Mouse (Mus musculus) lung, postnatal 10 days (tissue): ENCODE data around the gene 2610528A11Rik.
"Not testable (repeated sequence)": the region's sequence is repeated elsewhere in the genome, so short reads cannot be mapped to it uniquely, and the experiment has no call there.

Source experiments
- DNase-seq: peaks from one replicate; pipeline ENCODE4 v3.0.0; 2021

The 2610528A11Rik gene

DNA sequence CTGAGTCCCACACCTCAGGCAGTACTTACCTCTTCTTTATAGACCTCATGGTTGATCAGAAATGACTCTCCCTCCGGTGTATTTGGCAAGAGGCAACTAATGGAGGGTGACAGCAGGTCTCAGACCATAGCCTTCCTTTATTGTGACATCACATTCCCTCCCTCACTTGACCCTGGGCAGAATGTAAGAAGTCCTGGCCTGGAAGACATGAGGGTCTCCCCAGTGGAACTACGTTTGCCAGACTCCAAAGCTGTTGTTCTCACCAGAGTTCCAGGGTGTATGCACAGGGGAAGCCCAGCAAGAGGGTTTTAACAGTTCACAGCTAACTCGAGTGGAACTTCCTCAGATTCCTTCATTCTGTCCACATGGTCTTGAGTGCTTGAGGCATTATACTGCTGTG, at the start of gene 2610528A11Rik:
Gene 2610528A11Rik (minus strand): TSS at position 101 of the 400 bp plus-strand sequence.
- DNase-seq = no peak

DNA sequence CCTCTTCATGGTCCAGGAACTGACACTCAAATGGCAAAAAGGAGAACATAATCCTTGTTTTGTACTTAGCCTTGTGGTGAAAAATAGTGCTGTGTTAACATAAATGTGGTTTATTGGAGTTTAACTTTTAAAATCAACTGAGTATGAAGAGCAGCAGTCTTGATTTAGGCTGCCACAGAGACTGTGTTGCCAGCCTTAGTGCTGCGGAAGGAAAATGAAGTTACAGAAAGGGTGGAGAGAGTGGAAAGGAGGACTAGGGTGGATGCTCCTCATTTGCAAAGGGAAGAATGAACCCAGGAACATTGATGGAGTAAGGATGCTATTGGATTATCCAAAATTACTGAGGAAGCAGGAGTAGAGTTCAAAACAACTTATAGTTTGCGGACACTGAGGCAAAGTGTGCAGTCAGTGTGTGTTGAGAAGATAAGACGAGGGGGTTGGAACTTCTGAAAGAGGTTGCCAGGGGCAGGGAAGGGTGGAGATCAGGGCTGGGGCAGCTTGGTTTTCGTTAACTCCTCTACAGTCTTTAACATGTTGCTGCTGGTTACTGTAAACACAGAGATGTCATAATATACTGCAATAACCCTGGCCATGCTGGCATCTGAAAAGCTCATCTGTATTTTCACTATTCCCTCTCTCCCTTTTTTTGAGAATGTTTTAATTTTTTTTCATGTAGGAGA, 49.6 kb upstream of the 2610528A11Rik start:
- DNase-seq = no peak

GRCm38 (mm10) chr14:37154391-37154790, 40.6 kb upstream of the 2610528A11Rik start:
- DNase-seq = no peak

- DNase-seq = no peak
Observed at GRCm38 (mm10) chr14:37139051-37139710, 25.4 kb upstream of the 2610528A11Rik start.

DNA sequence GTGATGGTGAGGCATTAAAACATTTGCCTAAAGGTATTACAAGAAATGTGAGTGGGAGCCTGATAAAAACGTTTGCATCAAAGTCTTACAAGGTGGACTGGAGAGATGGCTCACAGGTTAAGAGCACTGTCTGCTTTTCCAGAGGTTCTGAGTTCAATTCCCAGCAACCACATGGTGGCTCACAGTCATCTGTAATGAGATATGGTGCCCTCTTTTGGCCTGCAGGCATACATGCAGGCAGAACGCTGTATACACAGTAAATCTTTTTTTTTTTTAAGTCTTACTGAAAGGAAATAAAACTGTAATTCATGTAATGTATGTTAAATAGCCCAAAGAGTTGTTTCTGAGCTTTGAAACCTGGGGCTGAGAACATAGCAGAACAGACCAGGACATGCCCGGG, 23.8 kb upstream of the 2610528A11Rik start:
- not testable (repeated sequence) for DNase-seq

GRCm38 (mm10) chr14:37136110-37136509, 22.3 kb upstream of the 2610528A11Rik start:
- no peak for DNase-seq

DNA sequence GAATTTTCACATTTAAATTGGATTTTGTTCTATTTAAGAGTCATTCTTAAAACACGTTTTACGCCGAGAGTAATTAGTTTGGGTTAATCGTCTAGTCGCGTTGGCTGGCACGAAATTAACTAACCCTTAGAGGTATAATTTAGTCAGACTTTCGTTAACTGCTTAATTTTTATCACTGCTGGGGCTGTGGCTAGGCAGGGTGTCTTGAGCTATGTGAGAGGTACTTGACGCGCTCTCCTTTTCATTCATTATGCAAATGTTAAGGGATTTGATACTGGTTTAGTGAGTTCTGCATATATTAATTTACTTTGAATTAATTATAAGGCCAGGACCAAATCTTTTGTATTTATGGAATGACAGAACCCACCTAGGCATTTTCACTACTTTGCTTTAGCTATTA, 21.8 kb upstream of the 2610528A11Rik start:
- DNase-seq = no peak

DNA sequence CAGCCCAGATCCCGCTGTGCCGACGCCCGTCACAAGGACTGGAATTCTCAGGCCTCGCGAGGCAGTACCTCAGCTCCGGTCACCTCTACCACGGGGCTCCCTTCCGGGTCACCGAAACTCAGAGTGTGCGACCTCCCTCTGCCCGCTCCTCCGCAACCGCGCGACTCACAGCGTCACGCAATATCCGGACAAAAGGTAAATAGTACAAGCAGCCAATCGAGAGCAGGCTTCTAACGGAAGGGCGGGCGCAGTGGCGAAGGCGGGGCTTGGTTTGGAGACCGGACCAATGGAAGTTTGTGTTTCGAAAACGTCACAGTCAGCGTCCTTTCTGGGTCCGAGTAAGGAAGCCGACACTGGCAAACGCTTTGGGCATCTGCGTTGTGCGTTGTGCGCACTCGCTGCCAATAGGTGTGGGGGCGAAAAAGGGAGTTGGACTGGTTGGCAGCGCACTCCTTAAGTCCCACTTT, 21.3 kb upstream of the 2610528A11Rik start, which contains the start of gene Ghitm:
Gene Ghitm (minus strand): TSS at position 146 of the 467 bp plus-strand sequence.
- DNase-seq = peak; percentile 98

- DNase-seq = no peak
Observed at GRCm38 (mm10) chr14:37134304-37135126, 20.7 kb upstream of the 2610528A11Rik start.

- peak; percentile 50 for DNase-seq
Observed at GRCm38 (mm10) chr14:37127652-37128051, 13.8 kb upstream of the 2610528A11Rik start.

DNA sequence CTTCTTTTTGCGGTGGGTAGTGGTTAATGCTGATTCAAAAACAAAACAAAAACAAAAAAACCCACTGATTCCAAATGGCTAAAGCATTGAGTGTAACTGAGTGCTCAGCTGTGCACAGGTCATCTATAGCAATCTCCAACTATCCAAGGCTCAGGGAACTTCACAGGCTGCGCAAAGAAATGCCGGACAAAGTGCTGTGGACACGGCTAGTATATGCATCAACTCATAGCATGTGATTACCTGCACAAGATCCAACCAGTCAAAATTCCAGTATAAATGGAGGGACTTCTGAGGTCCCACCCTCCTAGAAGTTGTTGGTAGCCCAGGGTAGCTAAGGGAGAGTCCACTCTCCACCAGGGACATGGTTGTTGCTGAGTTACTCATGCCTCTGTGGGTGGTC, 5.4 kb upstream of the 2610528A11Rik start:
- no peak for DNase-seq

DNA sequence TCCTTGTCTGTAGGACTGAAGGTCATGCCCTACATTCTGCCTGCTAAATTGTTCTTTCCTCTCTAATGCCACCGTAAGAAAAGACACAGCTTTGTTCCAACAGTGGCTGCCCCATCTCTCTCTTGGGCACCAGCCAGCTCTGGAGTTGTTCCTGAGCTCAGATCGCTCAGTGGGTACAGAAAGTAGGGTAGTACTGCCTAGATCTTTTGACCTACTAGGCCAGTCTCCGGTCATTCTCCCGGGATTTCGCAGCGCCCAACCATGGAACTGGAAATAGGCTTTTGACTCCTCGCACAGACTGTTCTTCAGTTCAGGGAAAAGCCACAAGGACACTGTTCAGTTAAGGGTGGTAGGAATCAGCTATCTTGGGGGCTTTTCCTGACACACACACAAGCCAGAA, 891 bp downstream of the 2610528A11Rik start:
- no peak for DNase-seq

- DNase-seq = no peak
Observed at GRCm38 (mm10) chr14:37111371-37111770, 2.5 kb downstream of the 2610528A11Rik start.

DNA sequence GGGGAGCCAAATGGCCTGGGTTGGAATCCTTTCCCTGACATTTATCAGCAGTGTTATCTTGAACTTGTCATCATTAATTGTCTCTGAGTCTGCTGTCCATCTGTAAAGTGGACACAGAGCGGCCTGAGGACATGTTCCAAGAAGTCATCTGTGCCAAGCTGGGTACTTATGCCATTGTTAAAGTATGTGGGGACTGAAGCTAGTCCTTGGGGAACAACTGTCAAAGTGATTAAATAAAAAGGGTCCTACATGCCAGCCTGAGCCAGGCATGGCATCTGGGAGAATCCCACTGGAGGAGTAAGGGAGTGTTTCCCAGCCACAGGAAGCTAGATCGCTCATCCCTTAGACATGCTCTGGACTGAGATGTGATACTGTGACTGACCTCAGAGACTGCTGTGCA, 3.4 kb downstream of the 2610528A11Rik start:
- no peak for DNase-seq

- no peak for DNase-seq
Observed at GRCm38 (mm10) chr14:37109975-37110374, 3.8 kb downstream of the 2610528A11Rik start.

DNA sequence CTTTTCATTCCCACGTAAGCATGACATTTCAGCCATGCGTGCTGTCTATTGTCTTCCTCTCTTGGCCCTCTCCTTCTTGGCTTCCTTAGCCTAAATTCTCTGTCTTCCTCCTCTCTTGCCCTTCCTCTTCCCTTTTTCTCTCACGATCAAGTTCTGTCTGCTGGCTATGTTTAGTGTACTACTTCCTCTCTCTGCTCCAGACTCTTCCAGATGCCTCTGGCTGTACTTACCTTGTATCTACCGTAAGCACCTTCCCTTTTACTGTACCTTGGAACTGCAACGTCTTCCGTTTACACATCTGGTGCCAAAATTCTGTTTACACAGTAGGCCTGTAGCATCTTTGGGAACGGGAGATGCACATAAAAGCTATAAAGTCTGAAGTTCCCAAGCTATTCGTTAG, 4.4 kb downstream of the 2610528A11Rik start:
- no peak for DNase-seq

- no peak for DNase-seq
Observed at GRCm38 (mm10) chr14:37105846-37106245, 8.0 kb downstream of the 2610528A11Rik start.

DNA sequence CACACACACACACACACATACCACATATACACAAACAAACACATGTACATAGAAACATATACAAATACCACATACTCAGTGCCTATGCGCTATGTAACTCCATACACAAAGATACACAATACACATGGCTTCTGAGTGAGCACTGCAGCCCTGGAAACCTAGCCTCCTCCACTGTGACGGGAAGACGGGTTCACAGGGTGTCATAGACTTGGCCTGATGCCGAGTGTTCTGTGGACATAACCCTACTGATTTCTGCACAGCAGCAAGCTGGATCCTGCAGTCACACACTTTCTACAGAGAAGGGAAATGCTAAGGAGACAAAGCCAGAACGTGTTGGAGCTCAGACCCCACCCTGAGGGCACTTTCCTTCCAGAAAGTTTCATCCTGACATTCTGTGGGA, 9.1 kb downstream of the 2610528A11Rik start:
- DNase-seq = peak; percentile 55

GRCm38 (mm10) chr14:37102484-37102883, 11.3 kb downstream of the 2610528A11Rik start:
- DNase-seq = no peak

GRCm38 (mm10) chr14:37101531-37101930, 12.3 kb downstream of the 2610528A11Rik start:
- no peak for DNase-seq

DNA sequence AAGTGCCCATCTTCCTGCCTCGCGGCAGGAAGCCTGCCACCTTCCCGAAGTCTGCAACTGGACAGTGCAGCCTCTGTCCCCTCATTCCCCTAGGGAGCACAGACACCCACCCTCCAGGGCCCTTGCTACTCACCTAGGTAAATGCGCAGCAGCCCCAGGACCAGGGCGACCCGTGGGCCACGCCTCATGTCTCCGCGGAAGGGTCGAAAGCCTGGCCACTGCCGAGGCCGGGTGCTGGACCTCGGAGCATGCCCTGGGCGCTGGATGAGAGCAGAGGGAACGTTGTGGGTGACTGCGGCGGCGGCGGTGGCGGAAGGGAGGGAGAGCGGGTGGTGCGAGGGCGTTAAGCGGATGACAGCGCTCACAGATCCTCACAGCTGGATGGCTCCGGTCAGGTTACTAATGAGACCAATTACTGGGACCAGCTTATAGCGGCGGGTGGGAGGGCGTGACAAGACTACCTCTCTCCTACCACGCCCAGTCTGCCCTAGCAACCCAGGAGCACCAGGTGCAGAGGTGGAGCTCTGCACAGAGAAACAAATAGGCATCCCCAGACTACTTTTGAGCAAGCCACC, 15.8 kb downstream of the 2610528A11Rik start, which contains the start of gene Cdhr1:
Gene Cdhr1 (minus strand): TSS at position 392 of the 575 bp plus-strand sequence.
- peak; percentile 9 for DNase-seq

GRCm38 (mm10) chr14:37095556-37095955, 18.3 kb downstream of the 2610528A11Rik start:
- DNase-seq = no peak

DNA sequence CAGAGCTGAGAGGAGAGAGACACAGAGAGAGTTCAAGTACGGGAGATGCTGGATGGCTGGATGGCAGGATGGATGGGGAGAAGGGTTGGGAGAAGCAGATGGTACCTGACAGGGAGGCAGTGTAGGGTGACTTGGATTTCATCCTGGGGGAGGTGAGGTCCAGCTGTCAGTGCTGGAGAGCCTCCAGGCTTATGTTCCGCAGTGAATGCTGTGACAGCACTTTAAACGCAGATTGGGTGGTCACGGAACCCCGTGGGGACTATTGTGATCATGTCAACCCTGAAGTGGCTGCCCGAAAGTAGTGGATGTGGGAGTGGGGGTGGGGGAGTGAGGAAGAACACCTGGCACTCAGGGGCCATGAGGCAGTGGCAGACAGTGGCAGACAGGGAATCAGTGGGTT, 19.4 kb downstream of the 2610528A11Rik start:
- DNase-seq = no peak
